Comparison of ENCODE assay signal across 30 mouse cellular contexts in genomic region chr5:149956931-149957330, GRCm38 (mm10).
A peak's percentile ranks its signal among the peaks of the same experiment; 100 is the strongest.
DNase-seq lines count a peak whose midpoint lies in the region; ATAC-seq and TF ChIP-seq lines count a peak whose summit lies in the region.
"Had no signal": no experiment of that assay in that cellular context is flagged by ENCODE, and none has a peak within 500 bp of the region (broad histone marks: within the 10 kb centered on the region; RNA-seq: fewer than 3 reads in every experiment).

No protein-coding gene starts in this region.

- no peaks in the 10 kb centered on the region for H3K4me1 ChIP-seq in stomach, postnatal 0 days (replicated peaks; ENCODE audit: control insufficient read depth, insufficient read depth)
- H3K4me1 ChIP-seq: embryonic facial prominence, embryonic 15.5 days; forebrain, embryonic 13.5 days; intestine, embryonic 15.5 days; liver, embryonic 15.5 days; lung, embryonic 15.5 days; midbrain, embryonic 12.5 days; neural tube, embryonic 12.5 days had no signal

- no peaks in the 10 kb centered on the region for H3K27me3 ChIP-seq in C2C12 (ENCODE audit: control insufficient read depth, insufficient read depth, insufficient read length)
- H3K27me3 ChIP-seq in stomach, postnatal 0 days (ENCODE audit: control insufficient read depth, insufficient read depth, low read length) = no peaks in the 10 kb centered on the region
- H3K27me3 ChIP-seq: embryonic facial prominence, embryonic 15.5 days; forebrain, embryonic 13.5 days; heart, embryonic 15.5 days; intestine, embryonic 15.5 days; liver, embryonic 15.5 days; lung, embryonic 15.5 days; midbrain, embryonic 12.5 days; neural tube, embryonic 12.5 days had no signal

- peak; percentile 70 to 84 for DNase-seq in adrenal gland, adult (ENCODE audit: inconsistent age in 2 of 2, low spot score in 1 of 2)
- peak; percentile 43 for DNase-seq in adrenal gland, postnatal 25 days
- DNase-seq in stomach, postnatal 0 days (ENCODE audit: low spot score) = no peak
- no peak for DNase-seq in ovary, adult 18-20 months (ENCODE audit: low spot score)
- DNase-seq in layer of hippocampus, adult 9-10 months (ENCODE audit: low spot score) = no peak
- DNase-seq: cerebellum, adult 2 months; cerebellum, postnatal 14 days; gastrocnemius, postnatal 10 days; kidney, adult 8-10 months; kidney, postnatal 4 days; layer of hippocampus, postnatal 36 days; liver; right cerebral cortex, postnatal 14 days; thymus, adult 18-20 months; thymus, postnatal 36 days had no signal

- peak; percentile 66; the same call in 1 of the 2 replicates for ATAC-seq in stomach, postnatal 0 days (ENCODE audit: low FRiP score, low TSS enrichment)
- ATAC-seq: forebrain, embryonic 13.5 days; hindbrain, embryonic 16.5 days; intestine, embryonic 15.5 days; Patski had no signal

- no peaks in the 10 kb centered on the region for H3K9me3 ChIP-seq in stomach, postnatal 0 days (ENCODE audit: control insufficient read depth, low read length)
- H3K9me3 ChIP-seq: embryonic facial prominence, embryonic 15.5 days; forebrain, embryonic 13.5 days; heart, embryonic 15.5 days; intestine, embryonic 15.5 days; liver, embryonic 15.5 days; lung, embryonic 15.5 days; midbrain, embryonic 12.5 days; neural tube, embryonic 12.5 days had no signal

- WGBS in stomach, postnatal 0 days = 75% methylated on average over 4 of the region's 4 CpGs

- H3K9ac ChIP-seq in stomach, postnatal 0 days (ENCODE audit: low read length) = no peak overlapping the region
- H3K9ac ChIP-seq: embryonic facial prominence, embryonic 15.5 days; forebrain, embryonic 13.5 days; heart, embryonic 15.5 days; intestine, embryonic 15.5 days; liver, embryonic 15.5 days; lung, embryonic 15.5 days; midbrain, embryonic 12.5 days; neural tube, embryonic 12.5 days had no signal

- H3K79me2 ChIP-seq in C2C12 (ENCODE audit: control insufficient read depth, insufficient read depth) = no peaks in the 10 kb centered on the region

- TF ChIP-seq EP300 in stomach, postnatal 0 days (optimal IDR thresholded peaks at IDR 0.05) = no peak

- H3ac ChIP-seq in C2C12 (ENCODE audit: control insufficient read depth, insufficient read length, low read depth) = no peak overlapping the region

- no peak overlapping the region for H3K27ac ChIP-seq in stomach, postnatal 0 days (replicated peaks)
- H3K27ac ChIP-seq: embryonic facial prominence, embryonic 10.5 days; embryonic facial prominence, embryonic 15.5 days; forebrain, embryonic 13.5 days; heart, embryonic 15.5 days; intestine, embryonic 15.5 days; kidney, postnatal 0 days; liver, embryonic 15.5 days; lung, embryonic 15.5 days; midbrain, embryonic 12.5 days; neural tube, embryonic 12.5 days had no signal

- H3K79me3 ChIP-seq in C2C12 (ENCODE audit: low read depth) = no peaks in the 10 kb centered on the region

- no peak overlapping the region for H3K4me3 ChIP-seq in C2C12 (ENCODE audit: insufficient read depth, poor library complexity, severe bottlenecking)
- H3K4me3 ChIP-seq in stomach, postnatal 0 days (ENCODE audit: low read depth, low read length) = no peak overlapping the region
- H3K4me3 ChIP-seq: embryonic facial prominence, embryonic 10.5 days; embryonic facial prominence, embryonic 15.5 days; forebrain, embryonic 13.5 days; heart, embryonic 15.5 days; intestine, embryonic 15.5 days; liver, embryonic 15.5 days; lung, embryonic 15.5 days; midbrain, embryonic 12.5 days; myocyte; neural tube, embryonic 12.5 days had no signal

- H3K4me2 ChIP-seq in stomach, postnatal 0 days (replicated peaks; ENCODE audit: low read depth) = no peak overlapping the region
- H3K4me2 ChIP-seq: embryonic facial prominence, embryonic 15.5 days; forebrain, embryonic 13.5 days; heart, embryonic 15.5 days; intestine, embryonic 15.5 days; liver, embryonic 15.5 days; lung, embryonic 15.5 days; midbrain, embryonic 12.5 days; neural tube, embryonic 12.5 days had no signal

- H3K36me3 ChIP-seq in C2C12 (ENCODE audit: control insufficient read depth, insufficient read depth) = no peaks in the 10 kb centered on the region
- no peaks in the 10 kb centered on the region for H3K36me3 ChIP-seq in stomach, postnatal 0 days (ENCODE audit: control insufficient read depth, insufficient read depth, low read length)
- H3K36me3 ChIP-seq: embryonic facial prominence, embryonic 10.5 days; embryonic facial prominence, embryonic 15.5 days; G1E; heart, embryonic 15.5 days; intestine, embryonic 15.5 days; liver, embryonic 15.5 days; lung, embryonic 15.5 days; midbrain, embryonic 12.5 days; neural tube, embryonic 12.5 days had no signal

- no peak for TF ChIP-seq CTCF in C2C12 (IDR thresholded peaks at IDR 0.05; ENCODE audit: control insufficient read depth, insufficient read depth, insufficient read length)
- no peak for TF ChIP-seq CTCF in stomach, postnatal 0 days (IDR thresholded peaks at IDR 0.05; ENCODE audit: low read depth)

TF ChIP-seq in C2C12, 6 proteins besides CTCF, POLR2A, EP300 and RAD21:
- TF ChIP-seq MAX (IDR thresholded peaks at IDR 0.05) (no peak), FOSL1 (IDR thresholded peaks at IDR 0.05; ENCODE audit: insufficient read depth, low read length, poor library complexity, severe bottlenecking) (peak; percentile 21)

Comparison
In these comparisons a context has a peak if more than half of its experiments do, and no peak if none do; other contexts are left out.
1. DNase-seq: peak in adrenal gland, adult (2 of 2) and adrenal gland, postnatal 25 days (single experiment); none in stomach, postnatal 0 days (single experiment), ovary, adult 18-20 months (single experiment) and layer of hippocampus, adult 9-10 months (single experiment).